Mouse (Mus musculus) retina, postnatal 7 days (tissue): ENCODE measurements around the gene Gm20716.
"Not testable (repeated sequence)": the region's sequence is repeated elsewhere in the genome, so short reads cannot be mapped to it uniquely, and the experiment has no call there.

Experiments used
- DNase-seq: peaks from one replicate; pipeline ENCODE4 v3.0.0-alpha.2; 2012; ENCODE audit warnings: low read depth, low spot score

The Gm20716 gene

GRCm38 (mm10) chr2:168166750-168167460, 63.3 kb downstream of the Gm20716 start:
- DNase-seq, result no peak

GRCm38 (mm10) chr2:168161978-168162377, 68.2 kb downstream of the Gm20716 start:
- no peak for DNase-seq

- no peak for DNase-seq
Observed at GRCm38 (mm10) chr2:168161514-168161971, 68.6 kb downstream of the Gm20716 start.

GRCm38 (mm10) chr2:168160370-168160930, 69.7 kb downstream of the Gm20716 start:
- no peak for DNase-seq

GRCm38 (mm10) chr2:168158911-168159711, 71.1 kb downstream of the Gm20716 start:
- DNase-seq, result peak; percentile 63

GRCm38 (mm10) chr2:168157974-168158373, 72.2 kb downstream of the Gm20716 start:
- not testable (repeated sequence) for DNase-seq

- DNase-seq, result no peak
Observed at GRCm38 (mm10) chr2:168156361-168156760, 73.8 kb downstream of the Gm20716 start.

GRCm38 (mm10) chr2:168155666-168156065, 74.5 kb downstream of the Gm20716 start:
- no peak for DNase-seq

GRCm38 (mm10) chr2:168154090-168154881, 75.9 kb downstream of the Gm20716 start:
- DNase-seq, result peak; percentile 93

GRCm38 (mm10) chr2:168149241-168149640, 80.9 kb downstream of the Gm20716 start:
- no peak for DNase-seq

GRCm38 (mm10) chr2:168147722-168148432, 82.3 kb downstream of the Gm20716 start:
- DNase-seq, result no peak

GRCm38 (mm10) chr2:168145437-168145836, 84.7 kb downstream of the Gm20716 start:
- DNase-seq, result no peak

- DNase-seq, result no peak
Observed at GRCm38 (mm10) chr2:168143794-168144193, 86.4 kb downstream of the Gm20716 start.

- no peak for DNase-seq
Observed at GRCm38 (mm10) chr2:168137161-168137560, 93.0 kb downstream of the Gm20716 start.
